Mouse (Mus musculus): ENCODE results near the gene Prkca. TPM values are rescaled to one million over a fixed set of nuclear protein-coding genes. Genes with fewer than 3 reads are reported as not detected.

Gene Prkca
- polyA plus RNA-seq, 3 experiments from 2014 or later: 16.4 to 20.1 (median 16.8) TPM

GRCm38 (mm10) chr11:108336445-108336844 is 7.3 kb downstream of the Prkca start:
- ATAC-seq: no peak

DNA sequence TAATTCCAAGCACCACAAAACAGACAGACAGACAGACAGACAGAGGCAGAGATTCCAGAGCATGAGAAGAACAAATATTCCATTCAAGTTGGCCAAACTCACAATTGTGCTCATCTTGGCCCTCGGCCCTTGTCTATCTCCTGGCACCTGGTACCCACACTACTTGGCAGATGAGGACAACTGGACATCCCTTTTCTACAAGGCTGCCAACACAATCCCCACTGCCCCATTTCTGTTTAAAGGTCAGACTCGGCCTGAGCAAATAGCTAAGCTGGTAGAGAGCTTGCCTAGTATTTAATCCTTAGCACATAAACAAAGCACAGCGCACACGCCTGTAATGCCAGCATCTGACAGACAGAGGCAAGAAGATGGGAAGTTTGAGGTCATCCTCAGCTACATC is 8.2 kb downstream of the Prkca start:
- no peak for ATAC-seq

GRCm38 (mm10) chr11:108334658-108335057 is 9.1 kb downstream of the Prkca start:
- ATAC-seq: no peak

GRCm38 (mm10) chr11:108333583-108334379 is 9.9 kb downstream of the Prkca start:
- no peak for ATAC-seq

DNA sequence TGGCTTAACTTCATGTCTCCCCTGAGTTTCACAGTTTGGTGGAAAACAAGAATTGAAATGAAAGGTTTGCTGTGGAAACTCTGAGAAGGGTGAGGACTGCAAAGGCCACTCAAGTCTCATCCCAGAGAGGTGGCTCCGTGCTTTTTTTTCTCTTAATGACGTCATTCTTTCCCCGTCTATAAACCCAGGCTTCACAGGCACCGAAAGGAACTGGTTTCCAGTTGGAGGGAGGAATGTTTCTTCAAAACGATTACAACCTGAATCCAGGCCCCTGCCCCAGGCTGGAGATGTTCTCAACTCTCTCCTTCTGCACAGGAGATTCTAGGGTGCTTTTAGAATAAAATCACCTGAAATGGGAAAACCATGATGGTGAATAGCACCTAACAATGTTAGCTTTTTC is 10.7 kb downstream of the Prkca start:
- ATAC-seq: no peak

DNA sequence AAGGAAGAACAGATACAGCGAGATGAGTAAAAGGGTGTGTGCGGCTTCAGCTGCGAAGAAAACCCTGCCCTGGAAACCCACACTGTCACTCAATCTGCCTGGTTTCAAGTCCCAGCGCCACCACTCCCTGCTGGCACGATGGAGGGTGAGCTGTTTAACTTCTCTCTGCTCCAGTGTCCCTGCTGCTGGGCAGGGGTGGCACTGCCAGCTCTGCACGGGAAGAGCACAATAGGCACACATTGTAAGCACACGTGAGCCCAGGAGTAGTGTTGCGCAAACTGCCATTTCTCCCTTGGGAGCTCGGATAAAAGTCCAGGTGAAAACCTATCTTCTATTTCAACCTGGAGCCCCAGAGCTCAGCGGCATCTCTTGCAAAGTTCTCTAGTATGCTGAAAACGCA is 12.9 kb downstream of the Prkca start:
- no peak for ATAC-seq

DNA sequence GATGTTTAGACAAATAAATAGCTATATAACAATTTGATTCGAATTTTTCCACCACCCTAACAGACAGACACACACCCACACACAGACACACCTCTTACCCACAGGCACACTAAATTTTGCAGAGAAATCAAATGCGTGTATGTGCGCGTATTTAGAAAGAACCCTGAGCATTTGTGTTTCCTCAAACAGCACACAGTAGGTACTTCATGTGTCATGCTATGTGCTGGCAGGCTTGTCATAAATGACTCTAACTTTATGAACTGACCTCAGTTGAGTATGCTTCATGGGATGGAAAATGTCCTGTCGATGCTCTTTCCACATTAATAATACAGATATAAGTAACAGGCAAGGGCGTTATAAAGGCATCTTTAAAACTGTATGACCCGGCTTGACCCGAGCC is 17.8 kb downstream of the Prkca start:
- no peak for ATAC-seq

DNA sequence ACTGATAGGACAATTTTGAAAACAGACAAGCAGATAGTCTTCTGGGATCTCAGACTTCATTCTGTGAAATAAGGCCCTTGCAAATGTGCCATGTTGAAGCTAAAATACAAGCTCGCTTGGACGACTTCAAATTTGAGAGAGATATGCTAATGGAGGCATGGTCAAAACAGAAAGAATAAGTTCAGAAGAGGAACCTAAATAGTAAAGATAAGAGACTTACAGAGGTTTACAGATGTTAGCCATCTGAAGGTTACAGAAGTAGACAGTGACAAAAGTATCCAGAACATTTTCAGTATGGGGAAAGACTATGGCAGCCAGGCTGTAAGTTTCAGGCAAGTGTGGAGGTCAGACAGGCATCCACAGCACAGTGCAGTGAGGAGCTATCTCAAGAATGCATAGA is 21.6 kb downstream of the Prkca start:
- no peak for ATAC-seq

DNA sequence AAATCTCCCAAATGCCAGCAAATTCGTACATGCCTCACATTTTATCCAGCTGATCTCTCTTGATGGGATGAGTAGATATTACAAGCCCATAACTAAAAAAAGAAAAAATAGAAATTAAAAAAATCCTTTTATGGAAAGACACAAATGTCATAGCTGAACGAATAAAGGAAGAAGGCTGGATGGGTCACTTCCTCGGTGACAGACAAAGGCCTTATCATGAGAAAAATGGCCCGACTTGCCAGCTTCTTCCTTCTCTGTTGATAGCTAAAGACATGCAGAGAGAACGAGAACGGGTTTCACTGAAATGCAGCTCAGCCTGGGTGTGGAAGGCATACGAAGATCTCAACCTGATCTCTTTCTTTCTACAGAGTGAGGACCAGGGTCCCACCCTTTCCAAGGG is 23.2 kb downstream of the Prkca start:
- ATAC-seq: no peak

DNA sequence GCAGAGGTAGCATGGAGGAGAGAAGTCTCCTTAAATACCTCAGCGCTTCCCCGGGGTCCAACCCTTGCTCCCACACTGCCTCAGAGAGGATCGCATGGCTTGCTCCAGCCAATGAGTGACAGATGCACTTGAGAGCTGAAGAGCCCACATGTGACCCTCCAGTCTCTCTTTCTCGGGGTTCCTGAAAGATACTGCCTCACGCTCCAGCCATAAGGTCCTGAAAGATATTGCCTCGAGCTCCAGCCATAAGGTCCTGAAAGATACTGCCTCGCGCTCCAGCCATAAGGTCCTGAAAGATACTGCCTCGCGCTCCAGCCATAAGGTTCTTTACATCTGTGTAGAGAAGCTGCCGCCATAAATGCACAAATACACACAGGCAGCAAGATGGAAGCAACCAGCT is 24.6 kb downstream of the Prkca start:
- ATAC-seq: no peak

DNA sequence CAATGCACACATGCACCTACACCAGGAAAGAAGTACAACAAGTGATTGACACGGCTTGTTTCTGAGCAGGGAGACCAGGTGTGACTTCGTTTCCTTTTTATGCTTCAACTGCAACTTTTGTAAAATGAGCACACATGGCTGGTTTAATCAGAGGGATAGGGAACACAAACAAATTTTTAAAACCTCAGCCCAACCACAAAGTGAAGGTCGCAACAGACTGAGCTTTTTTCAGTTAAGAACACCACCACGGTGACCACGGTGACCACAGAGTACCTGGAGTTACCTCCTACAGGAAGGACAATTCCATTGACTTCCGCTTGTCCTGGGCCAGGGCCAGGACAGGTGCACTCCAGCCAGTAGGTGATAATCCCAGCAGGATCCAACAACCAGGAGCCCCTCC is 25.9 kb downstream of the Prkca start:
- no peak for ATAC-seq

- no peak for ATAC-seq
These were observed 28.0 kb downstream of the Prkca start for GRCm38 (mm10) chr11:108315736-108316135.

- ATAC-seq: no peak
These were observed 31.2 kb downstream of the Prkca start for GRCm38 (mm10) chr11:108312516-108312915.

DNA sequence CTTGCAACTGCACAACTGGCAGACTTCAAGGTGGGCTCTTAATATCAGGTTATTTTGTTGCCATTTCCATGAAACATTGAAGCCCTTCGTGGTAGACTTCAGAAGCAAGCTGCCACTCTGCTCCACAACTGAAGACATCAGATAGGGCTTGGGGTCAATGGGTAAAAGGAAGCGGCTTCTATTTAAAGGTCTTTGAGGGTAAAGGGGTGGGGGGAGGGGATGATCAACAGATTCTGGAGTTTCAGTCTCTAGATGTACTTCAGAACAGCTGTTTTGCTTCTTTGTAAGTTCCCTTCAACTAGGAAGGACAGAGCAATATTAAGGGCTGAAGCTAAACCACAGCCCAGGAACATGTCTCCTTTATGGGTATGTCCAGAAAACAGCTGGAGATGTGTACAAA is 31.8 kb downstream of the Prkca start:
- no peak for ATAC-seq

DNA sequence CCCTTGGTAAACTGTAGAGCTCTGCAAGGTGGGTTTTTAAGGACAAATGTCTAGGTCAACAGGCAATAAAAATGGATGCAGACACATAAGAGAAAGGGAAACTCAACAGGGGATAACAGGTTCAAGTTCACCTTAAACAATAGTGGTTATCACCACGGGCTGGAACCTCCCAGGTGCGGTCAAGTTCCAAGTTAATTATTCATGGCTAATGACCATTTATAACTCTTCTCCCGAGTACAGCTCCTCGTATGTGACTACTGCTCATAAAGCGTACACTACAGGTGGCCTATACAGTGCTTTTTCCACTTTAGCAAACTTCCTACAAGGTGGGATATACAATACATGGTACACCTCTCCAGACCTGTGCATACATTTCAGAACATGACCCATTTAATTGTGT is 33.9 kb downstream of the Prkca start:
- no peak for ATAC-seq

GRCm38 (mm10) chr11:108308253-108308652 is 35.5 kb downstream of the Prkca start:
- no peak for ATAC-seq

DNA sequence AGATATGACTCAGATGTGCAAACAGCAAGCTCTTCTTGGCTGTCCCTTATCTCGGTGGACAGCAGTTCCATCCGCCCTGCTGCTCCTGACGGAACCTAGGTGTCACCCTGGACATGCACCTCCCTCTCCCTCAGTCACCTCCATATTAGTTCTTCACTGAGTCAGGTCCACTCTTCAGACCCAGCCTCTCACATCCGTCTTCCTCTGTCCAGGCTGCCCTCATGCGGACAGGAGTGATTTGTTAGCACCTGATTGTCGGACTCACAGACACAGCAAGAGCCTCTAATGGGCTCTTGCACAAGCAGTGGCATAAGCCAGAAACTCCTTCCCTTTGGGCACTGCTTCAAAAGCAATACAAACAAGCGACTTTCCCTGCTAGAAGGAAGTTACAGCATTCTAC is 36.5 kb downstream of the Prkca start:
- ATAC-seq: no peak

- no peak for ATAC-seq
These were observed 39.9 kb downstream of the Prkca start for GRCm38 (mm10) chr11:108303787-108304186.

GRCm38 (mm10) chr11:108301796-108302490 is 41.8 kb downstream of the Prkca start:
- ATAC-seq: no peak

DNA sequence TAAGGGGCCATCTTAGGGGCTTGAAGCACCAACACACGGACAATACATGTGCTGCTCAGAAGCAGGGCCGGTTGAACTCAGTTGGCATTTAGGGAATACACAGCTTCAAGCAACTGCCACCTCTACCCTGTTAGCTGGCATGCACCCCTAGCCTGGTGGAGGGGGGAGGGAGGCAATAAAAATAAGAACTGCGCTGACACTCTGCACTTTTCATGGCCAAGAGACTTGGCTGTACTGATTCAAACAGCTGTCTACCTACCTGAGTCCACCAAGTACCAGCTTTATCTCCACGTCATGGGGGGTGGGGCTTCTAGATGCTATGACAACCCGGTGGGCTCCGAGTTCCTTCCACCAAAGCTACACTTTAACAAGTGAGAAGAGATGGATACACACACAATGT is 42.7 kb downstream of the Prkca start:
- ATAC-seq: no peak

DNA sequence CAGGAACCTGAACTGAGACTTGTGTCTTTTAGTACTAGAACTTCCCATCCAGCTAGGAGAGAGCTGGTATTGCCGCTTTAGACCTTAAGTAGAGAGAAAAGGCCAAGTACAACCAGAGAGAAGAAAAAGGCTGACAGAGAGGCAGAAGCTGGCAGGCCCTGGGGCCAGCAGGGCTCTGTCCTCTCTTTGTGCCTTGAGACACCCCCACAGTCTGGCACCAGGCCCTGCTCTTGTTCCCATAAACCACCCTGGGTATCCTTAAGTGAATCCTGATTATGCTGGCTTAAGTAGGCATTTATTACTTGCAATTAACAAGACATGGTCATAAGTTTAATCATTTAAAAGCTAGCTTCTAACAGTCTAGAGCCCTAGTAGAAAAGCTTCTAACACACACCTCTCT is 43.3 kb downstream of the Prkca start:
- no peak for ATAC-seq

- no peak for ATAC-seq
These were observed 43.8 kb downstream of the Prkca start for GRCm38 (mm10) chr11:108299913-108300312.

DNA sequence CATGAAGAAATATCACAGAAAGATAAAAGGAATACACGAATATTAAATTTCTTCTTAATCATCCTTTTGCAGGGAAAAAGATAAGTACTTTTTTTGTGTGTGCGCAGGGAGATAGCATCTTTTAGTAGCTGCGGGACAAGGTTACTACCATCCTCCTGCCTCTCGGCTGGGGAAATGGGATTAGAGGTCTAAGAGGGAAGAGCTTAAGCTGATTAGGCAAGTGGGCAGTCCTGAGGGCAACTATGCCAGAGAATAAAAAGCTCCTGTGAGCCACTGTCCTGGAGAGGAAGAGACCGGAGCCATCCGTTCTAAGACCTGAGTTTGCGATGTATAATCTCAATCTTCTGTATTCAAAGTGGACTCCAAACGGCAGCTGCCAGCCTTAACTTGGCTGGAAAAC is 45.8 kb downstream of the Prkca start:
- ATAC-seq: no peak

DNA sequence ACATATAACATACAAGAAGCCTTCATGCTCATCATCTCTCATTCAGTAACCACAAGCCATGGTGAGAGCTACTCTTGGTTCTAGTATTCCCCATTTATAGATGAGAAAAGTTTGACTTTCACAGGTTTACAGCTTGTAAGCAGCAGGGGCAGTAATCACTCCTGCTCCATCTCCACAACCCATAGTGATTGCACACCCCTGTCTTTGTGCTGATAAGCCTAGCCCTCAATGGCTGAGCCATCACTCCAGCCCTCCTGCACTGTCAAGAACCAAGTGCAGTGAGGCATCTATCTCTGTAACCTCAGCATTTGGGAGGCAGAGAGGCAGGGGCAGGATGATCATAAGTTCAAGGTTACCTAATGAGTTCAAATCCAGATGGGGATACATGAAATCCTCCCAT is 48.4 kb downstream of the Prkca start:
- ATAC-seq: no peak

Measured in inflammation-experienced regulatory T-cells, adult 6 months (primary cell).